Mouse (Mus musculus) cortical plate, adult 2 months (tissue): ENCODE measurements around the gene Atp2b1. TPM values are rescaled to one million over a fixed set of nuclear protein-coding genes. Genes with fewer than 3 reads are reported as not detected.

ENCODE experiments used
- H3K27ac ChIP-seq: fragments of 200-500 bp; 2 replicates; pipeline ENCODE4 v1.5.1; 2012; ENCODE audit warnings: low read length, control low read depth, inconsistent platforms; ENCODE audit not compliant: insufficient read depth
- H3K4me1 ChIP-seq: fragments of 200-500 bp; 2 replicates; pipeline ENCODE4 v1.6.1; 2011; ENCODE audit warnings: low read length; ENCODE audit not compliant: control insufficient read depth, insufficient read depth
- H3K4me3 ChIP-seq: fragments of 200-500 bp; 2 replicates; pipeline ENCODE4 v1.5.1; 2011; ENCODE audit warnings: mild to moderate bottlenecking, low read length, control low read depth; ENCODE audit not compliant: insufficient read depth
- CTCF ChIP-seq: fragments of 200-500 bp; IDR thresholded peaks from 2 replicates; pipeline ENCODE4 v1.5.1; 2011; ENCODE audit warnings: mild to moderate bottlenecking, control low read depth, low read length; ENCODE audit not compliant: insufficient read depth; ENCODE audit errors: extremely low read depth
- POLR2A ChIP-seq: fragments of 200-500 bp; IDR thresholded peaks from 2 replicates; pipeline ENCODE4 v1.6.1; 2011; ENCODE audit warnings: mild to moderate bottlenecking, low read length, control low read depth; ENCODE audit not compliant: insufficient read depth; ENCODE audit errors: extremely low read depth
- polyA plus RNA-seq: library from polyadenylated mRNA; depleted of rRNA; stranded (reverse); fragments of >200 nt; gene quantifications from 2 replicates; pipeline ENCODE4 v1.2.3, GENCODE M21; 2012

Atp2b1 gene
- polyA plus RNA-seq, 1 experiment: 340 TPM

DNA sequence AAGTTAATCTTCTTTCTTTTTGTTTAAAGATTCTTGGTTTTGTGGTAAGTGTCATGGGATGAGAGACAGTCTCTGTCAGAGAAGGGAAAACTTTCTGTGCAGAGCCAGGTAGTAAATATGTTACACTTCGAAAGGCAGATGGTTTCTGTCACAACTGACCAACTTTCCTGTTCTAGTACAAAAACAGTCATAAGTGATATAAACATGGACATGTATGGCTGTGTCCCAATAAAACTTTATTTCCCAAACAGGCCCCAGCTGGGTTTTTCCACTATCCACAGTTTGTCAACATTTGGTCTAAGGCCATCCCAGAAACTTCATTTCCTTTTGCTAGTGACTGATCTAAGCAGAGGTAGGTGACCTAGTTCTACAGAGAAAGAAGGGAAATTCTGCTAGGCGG is 29.8 kb upstream of the Atp2b1 start:
- H3K4me1 ChIP-seq: no peaks in the 10 kb centered on the region
- no peak overlapping the region for H3K4me3 ChIP-seq
- H3K27ac ChIP-seq: no peak overlapping the region
- TF ChIP-seq CTCF (no peak), POLR2A (no peak)

DNA sequence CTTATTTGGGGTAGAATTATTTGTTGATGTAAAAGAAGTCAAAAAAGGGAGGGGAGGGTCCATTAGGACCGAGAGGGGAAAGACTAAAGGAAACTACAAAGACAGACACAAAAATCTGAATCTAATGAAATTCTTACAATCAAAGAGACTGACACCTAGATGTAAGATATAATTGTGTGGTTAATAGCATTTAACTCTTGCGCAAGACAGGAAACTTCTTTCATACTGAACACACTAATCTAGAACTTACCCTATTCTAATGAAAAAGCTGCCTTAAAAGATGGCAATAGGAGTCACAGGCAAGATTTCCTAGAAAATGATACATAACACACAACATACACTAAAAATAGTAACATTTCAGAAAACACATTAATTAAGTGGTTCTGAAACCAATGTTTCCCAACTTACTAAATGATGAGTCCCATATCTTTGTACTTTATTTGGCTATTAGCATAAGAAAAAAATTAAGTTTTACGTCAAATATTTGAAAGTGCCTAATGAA is 27.4 kb upstream of the Atp2b1 start:
- no peak overlapping the region for H3K27ac ChIP-seq
- TF ChIP-seq CTCF (no peak), POLR2A (no peak)
- H3K4me1 ChIP-seq: no peaks in the 10 kb centered on the region
- H3K4me3 ChIP-seq: no peak overlapping the region

DNA sequence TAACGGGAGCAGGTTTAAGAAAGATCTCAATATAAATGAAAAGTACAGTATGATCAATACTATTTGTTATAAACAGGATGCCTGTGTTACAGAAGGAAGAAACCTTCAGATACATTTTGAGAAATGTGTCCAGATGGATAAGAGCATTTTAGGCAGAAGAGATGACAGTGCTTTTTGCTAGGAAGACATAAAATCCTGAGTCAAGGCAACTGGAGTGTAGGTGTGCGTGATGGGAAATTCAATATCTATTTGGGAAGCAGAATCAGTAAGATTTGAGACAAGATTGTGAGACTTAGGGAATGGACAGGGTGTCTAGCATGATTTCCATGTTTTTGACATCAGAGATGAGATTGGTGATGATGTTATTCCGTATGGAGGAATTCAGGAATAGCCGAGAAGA is 22.8 kb upstream of the Atp2b1 start:
- no peaks in the 10 kb centered on the region for H3K4me1 ChIP-seq
- no peak overlapping the region for H3K4me3 ChIP-seq
- H3K27ac ChIP-seq: no peak overlapping the region; the same call in 1 of the 2 replicates
- TF ChIP-seq POLR2A (no peak), CTCF (no peak)

DNA sequence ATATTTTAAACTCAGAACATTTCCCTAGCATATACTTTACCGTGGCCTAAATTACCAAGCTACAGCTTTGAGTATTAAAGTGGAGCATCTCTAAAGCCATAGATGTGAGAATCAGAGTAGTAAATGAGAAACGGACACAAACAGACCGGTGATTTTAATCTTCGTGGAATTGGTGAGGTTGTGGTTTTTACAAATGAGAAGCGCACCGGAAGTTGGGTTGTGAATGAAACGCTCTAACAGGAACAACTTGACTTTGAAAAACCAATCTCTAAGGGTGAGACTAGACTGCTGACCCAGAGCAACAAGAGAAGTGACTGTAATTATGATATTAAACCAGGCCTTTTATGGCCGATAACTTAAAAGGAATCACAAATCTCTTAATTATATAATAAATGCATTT is 16.7 kb upstream of the Atp2b1 start:
- Histone ChIP-seq H3K27ac (no peak overlapping the region), H3K4me3 (no peak overlapping the region), H3K4me1 (no peaks in the 10 kb centered on the region)
- TF ChIP-seq CTCF (no peak), POLR2A (no peak)

DNA sequence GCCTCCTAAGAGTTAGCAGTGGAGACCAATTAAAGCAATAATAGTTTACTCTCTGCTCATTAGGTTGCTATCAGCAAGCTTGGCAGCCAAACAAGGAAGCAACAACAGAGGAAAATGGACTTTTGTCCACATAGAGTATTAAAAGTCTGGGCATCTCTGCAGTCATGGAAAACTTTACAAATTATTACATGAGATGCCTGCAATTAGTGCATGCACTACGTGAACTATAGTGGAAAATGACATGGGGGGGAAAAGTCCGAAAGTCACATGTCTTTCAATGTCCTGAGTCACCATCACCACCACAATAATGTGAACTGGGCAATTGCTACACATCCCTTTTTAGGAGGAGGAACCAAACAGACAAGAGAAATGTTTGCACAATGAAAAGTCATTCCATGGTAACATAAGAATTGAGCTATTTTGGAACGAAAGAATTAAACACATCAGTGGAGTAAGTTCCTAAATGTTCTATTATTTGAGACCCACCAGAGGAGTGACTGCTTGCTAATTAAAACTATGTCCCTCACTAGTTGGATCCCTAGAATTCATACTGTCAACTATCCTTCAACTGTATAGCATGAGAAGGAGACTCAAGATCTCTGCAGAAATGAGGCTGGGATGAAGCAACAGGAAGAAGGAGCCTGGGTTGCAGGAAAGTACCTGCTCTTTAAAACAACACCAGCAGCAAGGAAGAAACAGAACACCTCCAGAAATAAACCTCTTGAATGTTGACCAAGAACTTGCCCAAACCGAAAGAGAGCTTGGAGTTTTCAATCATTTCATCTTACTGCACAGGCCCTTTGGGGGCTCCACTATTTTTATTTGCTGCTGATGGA is 16.1 kb upstream of the Atp2b1 start:
- no peaks in the 10 kb centered on the region for H3K4me1 ChIP-seq
- H3K27ac ChIP-seq: no peak overlapping the region
- TF ChIP-seq POLR2A: no peak
- TF ChIP-seq CTCF: no peak
- H3K4me3 ChIP-seq: no peak overlapping the region

DNA sequence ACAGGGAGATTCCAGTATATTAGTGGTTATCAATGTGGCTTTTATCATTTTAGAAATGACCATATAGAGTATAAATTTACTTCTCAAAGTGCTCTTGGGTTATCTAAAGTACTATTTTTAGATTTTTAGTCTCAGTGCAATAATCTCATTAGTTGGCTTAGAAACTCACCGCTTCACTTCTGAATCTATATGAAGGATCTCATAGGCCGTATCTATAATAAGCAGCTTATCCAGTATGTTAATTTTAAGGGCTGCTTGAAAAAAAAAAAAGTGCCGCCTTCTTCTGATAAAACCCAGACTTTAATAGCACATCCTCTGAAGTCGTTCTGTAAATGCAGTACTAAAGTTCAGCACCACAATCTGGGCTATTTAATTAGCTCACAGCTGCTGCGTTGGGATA is 12.7 kb upstream of the Atp2b1 start:
- Histone ChIP-seq H3K27ac (no peak overlapping the region), H3K4me1 (no peaks in the 10 kb centered on the region), H3K4me3 (no peak overlapping the region)
- TF ChIP-seq POLR2A (no peak), CTCF (no peak)

DNA sequence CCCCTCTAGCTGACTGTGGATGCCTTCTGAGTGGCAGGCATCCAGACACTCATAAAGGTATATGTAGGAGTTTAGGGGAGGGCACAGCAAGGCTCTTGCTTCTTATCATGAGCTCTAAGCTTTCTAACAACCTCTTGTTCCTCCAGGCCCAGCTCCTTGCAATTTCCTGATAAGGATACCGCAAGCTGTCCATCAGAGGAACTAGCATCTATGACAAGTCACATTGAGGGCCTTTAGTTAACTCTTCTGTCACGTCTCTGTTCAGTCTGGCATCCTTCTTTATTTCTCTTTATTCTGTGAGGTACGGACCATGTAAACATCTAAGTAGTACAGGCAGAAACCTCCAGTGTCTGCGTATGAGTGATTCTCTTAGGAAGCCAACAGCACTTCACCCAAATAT is 8.2 kb upstream of the Atp2b1 start:
- no peak for TF ChIP-seq POLR2A
- no peak for TF ChIP-seq CTCF
- Histone ChIP-seq H3K4me3 (no peak overlapping the region), H3K27ac (no peak overlapping the region), H3K4me1 (0 out of 2 replicates have a peak, but pooled peaks cover 1% of the 10 kb centered on the region)

DNA sequence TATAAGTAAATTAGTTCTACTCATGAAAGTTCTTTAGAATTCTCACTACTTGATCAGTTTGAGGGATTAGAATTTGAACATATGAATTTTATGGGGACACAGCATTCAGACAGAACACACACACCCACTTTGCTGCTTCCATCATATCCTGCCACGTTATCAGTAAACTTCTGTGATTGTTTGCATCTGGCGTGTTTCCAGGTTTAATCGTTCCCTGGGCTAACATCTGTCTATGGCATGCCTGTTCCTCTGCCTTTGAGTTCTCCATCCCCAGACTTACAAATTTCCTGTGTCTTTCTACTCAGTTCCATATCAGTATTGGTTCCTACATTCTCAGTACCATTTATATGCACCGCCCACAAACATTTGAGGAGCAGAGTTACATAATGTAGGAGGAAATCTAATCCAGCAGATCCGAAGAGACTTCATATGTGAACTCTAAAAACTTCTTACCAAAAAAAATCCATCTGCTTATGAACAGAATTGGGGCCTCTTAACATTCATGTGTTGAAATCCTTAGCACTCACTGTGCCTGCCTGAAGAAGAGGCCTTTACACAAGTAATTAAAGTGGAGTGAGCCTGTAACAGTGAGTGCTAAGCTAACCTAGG is 7.2 kb upstream of the Atp2b1 start:
- Histone ChIP-seq H3K4me1 (0 out of 2 replicates have a peak, but pooled peaks cover 1% of the 10 kb centered on the region), H3K4me3 (no peak overlapping the region), H3K27ac (no peak overlapping the region)
- no peak for TF ChIP-seq POLR2A
- no peak for TF ChIP-seq CTCF

DNA sequence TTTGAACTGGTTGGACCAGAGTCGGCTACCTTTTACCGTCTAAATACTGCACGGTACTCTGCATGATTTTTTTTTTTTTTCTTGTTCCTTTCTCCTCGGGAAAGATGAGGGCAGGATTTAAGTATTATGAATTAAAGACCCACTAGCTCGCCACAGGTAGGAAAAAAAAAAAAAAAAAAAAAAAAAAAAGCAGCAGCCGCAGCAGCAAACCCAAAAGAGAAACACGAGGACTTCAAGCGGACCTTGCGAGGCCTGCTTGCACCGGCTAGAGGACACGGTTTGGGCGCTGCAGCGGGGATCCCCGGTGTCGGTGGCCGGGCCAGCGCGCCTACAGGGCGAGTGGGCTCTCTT is 621 bp upstream of the Atp2b1 start:
- no peak for TF ChIP-seq CTCF
- no peak for TF ChIP-seq POLR2A
- peaks cover 1% of the 10 kb centered on the region; the same call in 1 of the 2 replicates for H3K4me1 ChIP-seq
- peak overlapping the region; percentile 100 for H3K27ac ChIP-seq
- H3K4me3 ChIP-seq: peak overlapping the region; percentile 94

DNA sequence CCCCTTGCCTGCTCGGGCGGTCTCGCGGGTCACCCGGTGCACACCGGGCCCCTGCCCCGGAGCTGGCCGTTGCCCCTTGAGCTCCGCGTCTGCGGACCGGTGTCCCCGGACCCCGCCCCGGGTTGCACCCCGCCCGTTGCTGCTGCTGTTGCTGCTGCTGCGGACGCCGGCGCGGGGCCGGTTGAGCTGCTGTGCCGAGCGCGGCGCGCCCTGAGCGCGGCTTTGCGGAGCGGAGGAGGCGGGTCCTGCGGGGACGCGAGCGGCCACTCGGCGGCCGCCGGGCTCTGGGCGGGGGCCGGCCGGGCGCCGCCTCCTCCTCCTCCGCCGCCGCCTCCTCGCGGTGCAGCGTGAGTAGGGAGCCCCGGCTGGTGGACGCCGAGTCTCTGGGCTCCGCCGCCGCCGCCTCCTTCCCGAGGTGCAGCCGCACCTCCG is 620 bp downstream of the Atp2b1 start:
- Histone ChIP-seq H3K4me1 (peaks cover 1% of the 10 kb centered on the region; the same call in 1 of the 2 replicates), H3K27ac (peak overlapping the region; percentile 100), H3K4me3 (peak overlapping the region; percentile 94)
- TF ChIP-seq POLR2A (no peak; the same call in 1 of the 2 replicates), CTCF (no peak)
